9 mouse cellular contexts compared by ENCODE assay signal in genomic region chr9:59678313-59678712, GRCm38 (mm10). TPM values are rescaled to one million over a fixed set of nuclear protein-coding genes. Genes with fewer than 3 reads are reported as not detected.
DNase-seq lines count a peak whose midpoint lies in the region; ATAC-seq and TF ChIP-seq lines count a peak whose summit lies in the region.
"Had no signal": no experiment of that assay in that cellular context is flagged by ENCODE, and none has a peak within 500 bp of the region (broad histone marks: within the 10 kb centered on the region; RNA-seq: fewer than 3 reads in every experiment).

No protein-coding gene starts in this region.

- no peak overlapping the region for H3K4me2 ChIP-seq in hindbrain, postnatal 0 days (ENCODE audit: low read depth, low read length)
- H3K4me2 ChIP-seq in forebrain, embryonic 11.5 days (ENCODE audit: low read depth, low read length, severe bottlenecking), result no peak overlapping the region
- H3K4me2 ChIP-seq: liver, embryonic 13.5 days had no signal

- H3K27ac ChIP-seq in hindbrain, postnatal 0 days, result no peak overlapping the region
- no peak overlapping the region for H3K27ac ChIP-seq in hindbrain, embryonic 10.5 days
- no peak overlapping the region for H3K27ac ChIP-seq in MEL (ENCODE audit: control insufficient read depth, low read depth, low read length)
- H3K27ac ChIP-seq in forebrain, embryonic 11.5 days (ENCODE audit: low read depth, low read length), result no peak overlapping the region
- H3K27ac ChIP-seq: liver, embryonic 13.5 days had no signal

- ATAC-seq in hindbrain, postnatal 0 days, result peak; percentile 65
- ATAC-seq in common myeloid progenitor, adult 5-6 weeks (replicated peaks; ENCODE audit: low read depth, poor library complexity, severe bottlenecking), result peak; percentile 72
- no peak for ATAC-seq in forebrain, embryonic 11.5 days (replicated peaks; ENCODE audit: low FRiP score)

- H3K9me3 ChIP-seq in hindbrain, postnatal 0 days (ENCODE audit: low read length), result no peaks in the 10 kb centered on the region
- no peaks in the 10 kb centered on the region for H3K9me3 ChIP-seq in hindbrain, embryonic 10.5 days
- H3K9me3 ChIP-seq in MEL (replicated peaks; ENCODE audit: insufficient read depth, low read length), result no peaks in the 10 kb centered on the region
- no peaks in the 10 kb centered on the region for H3K9me3 ChIP-seq in forebrain, embryonic 11.5 days (ENCODE audit: control insufficient read depth, low read length)
- H3K9me3 ChIP-seq: liver, embryonic 13.5 days had no signal

- intact Hi-C loops in left cerebral cortex, postnatal 14 days (cut with DNase I), result no loop called here

- peak; percentile 55 for TF ChIP-seq RAD21 in MEL (IDR thresholded peaks at IDR 0.05; ENCODE audit: low read depth, low read length)

- H3K9ac ChIP-seq in hindbrain, postnatal 0 days (replicated peaks; ENCODE audit: low read length), result no peak overlapping the region
- H3K9ac ChIP-seq in MEL (ENCODE audit: control insufficient read depth, low read depth, low read length, poor library complexity, severe bottlenecking), result no peak overlapping the region
- no peak overlapping the region for H3K9ac ChIP-seq in forebrain, embryonic 11.5 days (ENCODE audit: low read length)
- H3K9ac ChIP-seq: liver, embryonic 13.5 days had no signal

- peak; percentile 86 for TF ChIP-seq CTCF in hindbrain, postnatal 0 days (IDR thresholded peaks at IDR 0.05; ENCODE audit: low read depth)
- peak; percentile 53 to 72 (median 59); a peak in 5 of 6 replicates for TF ChIP-seq CTCF in MEL (IDR thresholded peaks at IDR 0.05 in 2 of 3, conservative IDR thresholded peaks at IDR 0.05 in 1 of 3; ENCODE audit: control insufficient read depth in 1 of 3, insufficient read depth in 1 of 3, low read depth in 2 of 3, low read length in 3 of 3, poor library complexity in 1 of 3, severe bottlenecking in 1 of 3)

- 18% methylated on average over 1 of the region's 1 CpGs for WGBS in hindbrain, postnatal 0 days
- 47% methylated on average over 1 of the region's 1 CpGs for WGBS in hindbrain, embryonic 10.5 days
- WGBS in forebrain, embryonic 11.5 days, result 17% methylated on average over 1 of the region's 1 CpGs

- peaks cover 48% of the 10 kb centered on the region for H3K36me3 ChIP-seq in hindbrain, postnatal 0 days (ENCODE audit: insufficient read depth, low read length)
- peaks cover 67% of the 10 kb centered on the region for H3K36me3 ChIP-seq in hindbrain, embryonic 10.5 days
- peaks cover 0 to 5% of the 10 kb centered on the region in 2 experiments; a peak in 1 of 4 replicates for H3K36me3 ChIP-seq in MEL (ENCODE audit: control insufficient read depth in 1 of 2, insufficient read depth in 2 of 2, low read length in 2 of 2)
- peaks cover 24% of the 10 kb centered on the region for H3K36me3 ChIP-seq in forebrain, embryonic 11.5 days (ENCODE audit: control insufficient read depth, insufficient read depth, low read length)

- no peak overlapping the region for H3K4me3 ChIP-seq in hindbrain, postnatal 0 days (ENCODE audit: low read length)
- H3K4me3 ChIP-seq in hindbrain, embryonic 10.5 days, result no peak overlapping the region
- no peak overlapping the region for H3K4me3 ChIP-seq in MEL (ENCODE audit: control insufficient read depth in 1 of 2, insufficient read depth in 1 of 2, low read depth in 2 of 2, low read length in 2 of 2)
- H3K4me3 ChIP-seq in forebrain, embryonic 11.5 days (ENCODE audit: low read depth, low read length), result no peak overlapping the region
- H3K4me3 ChIP-seq: liver, embryonic 13.5 days had no signal

- H3K27me3 ChIP-seq in hindbrain, postnatal 0 days (ENCODE audit: insufficient read depth, low read length), result no peaks in the 10 kb centered on the region
- peaks cover 27% of the 10 kb centered on the region for H3K27me3 ChIP-seq in hindbrain, embryonic 10.5 days (ENCODE audit: insufficient read depth, poor library complexity, severe bottlenecking)
- H3K27me3 ChIP-seq in MEL (ENCODE audit: control insufficient read depth in 1 of 2, insufficient read depth in 2 of 2, low read length in 2 of 2), result peaks cover 0 to 1% of the 10 kb centered on the region in 2 experiments; a peak in 1 of 4 replicates
- peaks cover 13% of the 10 kb centered on the region for H3K27me3 ChIP-seq in forebrain, embryonic 11.5 days (ENCODE audit: control insufficient read depth, insufficient read depth, low read length)

- no peak for TF ChIP-seq POLR2A in MEL (IDR thresholded peaks at IDR 0.05; ENCODE audit: control insufficient read depth in 1 of 2, insufficient read depth in 1 of 2, low read depth in 1 of 2, low read length in 2 of 2, poor library complexity in 1 of 2)

- TF ChIP-seq EP300 in MEL (IDR thresholded peaks at IDR 0.05; ENCODE audit: low read depth in 1 of 2, low read length in 2 of 2), result no peak

- H3K79me2 ChIP-seq in MEL (ENCODE audit: control insufficient read depth, insufficient read depth, low read length, poor library complexity), result no peaks in the 10 kb centered on the region

- H3K4me1 ChIP-seq in hindbrain, postnatal 0 days (ENCODE audit: insufficient read depth, low read length), result peaks cover 4% of the 10 kb centered on the region; the same call in 1 of the 2 replicates
- peaks cover 16% of the 10 kb centered on the region for H3K4me1 ChIP-seq in hindbrain, embryonic 10.5 days (replicated peaks)
- H3K4me1 ChIP-seq in MEL (ENCODE audit: control insufficient read depth in 1 of 2, insufficient read depth in 2 of 2, low read length in 2 of 2), result no peaks in the 10 kb centered on the region
- peaks cover 3% of the 10 kb centered on the region; the same call in 1 of the 2 replicates for H3K4me1 ChIP-seq in forebrain, embryonic 11.5 days (replicated peaks; ENCODE audit: control insufficient read depth, insufficient read depth, low read length)

- peak; percentile 72 for DNase-seq in hindbrain, postnatal 0 days (ENCODE audit: low spot score)
- DNase-seq in hindbrain, embryonic 10.5 days (ENCODE audit: low spot score), result no peak
- peak; percentile 62 for DNase-seq in MEL (ENCODE audit: low read depth, low spot score)
- peak; percentile 42 for DNase-seq in lung, postnatal 14 days
- DNase-seq in forebrain, embryonic 11.5 days (ENCODE audit: low spot score), result no peak
- no peak for DNase-seq in left cerebral cortex, postnatal 14 days (ENCODE audit: low spot score in 2 of 2)
- DNase-seq in right cerebral cortex, postnatal 10 days (ENCODE audit: low spot score in 2 of 2), result no peak
- DNase-seq: liver, embryonic 13.5 days had no signal

TF ChIP-seq in MEL, 35 proteins besides CTCF, POLR2A, EP300 and RAD21:
- TF ChIP-seq SIN3A (IDR thresholded peaks at IDR 0.05; ENCODE audit: low read length) (no peak), BHLHE40 (IDR thresholded peaks at IDR 0.05; ENCODE audit: borderline replicate concordance, low read depth, low read length) (no peak), SMC3 (IDR thresholded peaks at IDR 0.05; ENCODE audit: low read depth, low read length) (peak; percentile 58)

RNA-seq across cellular contexts. Expression of gene Gramd2, which starts 1.6 kb away (rescaled TPM):
- total RNA-seq in hindbrain, postnatal 0 days (2014; rRNA removed), result 5.0 and 11.2 TPM in 2 replicates
- 2.9 and 4.0 TPM in 2 replicates for polyA plus RNA-seq in hindbrain, postnatal 0 days (2015; fragmentation: Nextera tagmentation; extraction: Ambion mirVana)
- 0.14 and 0.46 TPM in 2 replicates for polyA plus RNA-seq in hindbrain, embryonic 10.5 days (2016; fragmentation: Nextera tagmentation; extraction: Ambion mirVana)
- total RNA-seq in MEL (2012; rRNA removed), result not detected in 2 replicates
- polyA plus RNA-seq in MEL (2012; ENCODE audit: insufficient read depth in 1 of 2, insufficient read length in 2 of 2, low read depth in 1 of 2, low replicate concordance in 2 of 2, missing spikeins in 1 of 2), result under 1 TPM in 1 of 2 experiments, not detected in 1; 0.04 TPM
- total RNA-seq in common myeloid progenitor, adult 5-6 weeks (2017), result not detected in 2 replicates
- polyA plus RNA-seq in forebrain, embryonic 11.5 days (2014; fragmentation: Nextera tagmentation; extraction: Ambion mirVana), result 0.40 and 0.48 TPM in 2 replicates
- 10 to 100 TPM in 1 of 2 experiments, 1 to 10 TPM in 1; 9.6 to 11.0 TPM for total RNA-seq in left cerebral cortex, postnatal 14 days (2021)

RNA-seq across cellular contexts. Expression of gene Pkm, which starts 22.1 kb away (rescaled TPM):
- 945 and 948 TPM in 2 replicates for total RNA-seq in hindbrain, postnatal 0 days (2014; rRNA removed)
- 864 and 883 TPM in 2 replicates for polyA plus RNA-seq in hindbrain, postnatal 0 days (2015; fragmentation: Nextera tagmentation; extraction: Ambion mirVana)
- polyA plus RNA-seq in hindbrain, embryonic 10.5 days (2016; fragmentation: Nextera tagmentation; extraction: Ambion mirVana), result 2,690 and 3,190 TPM in 2 replicates
- 710 and 1,836 TPM in 2 replicates for total RNA-seq in MEL (2012; rRNA removed)
- 1,000 to 10,000 TPM in 1 of 2 experiments, 10 to 100 TPM in 1; 71.6 to 2,746 TPM for polyA plus RNA-seq in MEL (2012; ENCODE audit: insufficient read depth in 1 of 2, insufficient read length in 2 of 2, low read depth in 1 of 2, low replicate concordance in 2 of 2, missing spikeins in 1 of 2)
- total RNA-seq in common myeloid progenitor, adult 5-6 weeks (2017), result 418 and 473 TPM in 2 replicates
- 2,195 and 2,371 TPM in 2 replicates for polyA plus RNA-seq in forebrain, embryonic 11.5 days (2014; fragmentation: Nextera tagmentation; extraction: Ambion mirVana)
- total RNA-seq in left cerebral cortex, postnatal 14 days (2021), result 100 to 1,000 TPM; 876 TPM

Comparison
In these comparisons a context has a peak if more than half of its experiments do, and no peak if none do; other contexts are left out.
1. DNase-seq: peak in hindbrain, postnatal 0 days (single experiment), MEL (single experiment) and lung, postnatal 14 days (single experiment); none in hindbrain, embryonic 10.5 days (single experiment), forebrain, embryonic 11.5 days (single experiment), left cerebral cortex, postnatal 14 days (0 of 2) and right cerebral cortex, postnatal 10 days (0 of 2).